Mouse (Mus musculus) adrenal gland, postnatal 10 days (tissue): ENCODE data around the gene Rcn1. TPM values are rescaled to one million over a fixed set of nuclear protein-coding genes. Genes with fewer than 3 reads are reported as not detected.

ENCODE experiments used
- DNase-seq: peaks from one replicate; pipeline ENCODE4 v3.0.0; 2021; ENCODE audit warnings: mixed read lengths
- total RNA-seq, 2 experiments: library from RNA; stranded (reverse); gene quantifications; 2 replicates each; pipeline ENCODE4 v1.2.3; 2021

Gene Rcn1
- total RNA-seq, 2 experiments from 2014 or later: 63.7 to 86.3 TPM

GRCm38 (mm10) chr2:105394375-105394774 lies 4.7 kb downstream of the Rcn1 start:
- DNase-seq: no peak

- DNase-seq: peak; percentile 31
These were observed 6.6 kb downstream of the Rcn1 start for GRCm38 (mm10) chr2:105392514-105392913.

- no peak for DNase-seq
These were observed 7.7 kb downstream of the Rcn1 start for GRCm38 (mm10) chr2:105391414-105391784.

- DNase-seq: no peak
These were observed 8.3 kb downstream of the Rcn1 start for GRCm38 (mm10) chr2:105390653-105391413.

- DNase-seq: no peak
These were observed 9.9 kb downstream of the Rcn1 start for GRCm38 (mm10) chr2:105389007-105389890.

GRCm38 (mm10) chr2:105386418-105386817 lies 12.7 kb downstream of the Rcn1 start:
- DNase-seq: no peak

- DNase-seq: no peak
These were observed 14.1 kb downstream of the Rcn1 start for GRCm38 (mm10) chr2:105384998-105385397.

- DNase-seq: no peak
These were observed 16.1 kb downstream of the Rcn1 start for GRCm38 (mm10) chr2:105383063-105383462.

- DNase-seq: no peak
These were observed 18.3 kb downstream of the Rcn1 start for GRCm38 (mm10) chr2:105380757-105381319.

GRCm38 (mm10) chr2:105379682-105380081 lies 19.4 kb downstream of the Rcn1 start:
- no peak for DNase-seq

- DNase-seq: no peak
These were observed 23.4 kb downstream of the Rcn1 start for GRCm38 (mm10) chr2:105375705-105376104.

- DNase-seq: no peak
These were observed 23.9 kb downstream of the Rcn1 start for GRCm38 (mm10) chr2:105375261-105375660.

- DNase-seq: no peak
These were observed 25.5 kb downstream of the Rcn1 start for GRCm38 (mm10) chr2:105373658-105374057.

GRCm38 (mm10) chr2:105372727-105373126 lies 26.4 kb downstream of the Rcn1 start:
- no peak for DNase-seq

GRCm38 (mm10) chr2:105372156-105372555 lies 27.0 kb downstream of the Rcn1 start:
- DNase-seq: no peak

GRCm38 (mm10) chr2:105370698-105371097 lies 28.4 kb downstream of the Rcn1 start:
- DNase-seq: no peak

- no peak for DNase-seq
These were observed 28.9 kb downstream of the Rcn1 start for GRCm38 (mm10) chr2:105370240-105370639.

GRCm38 (mm10) chr2:105367623-105368022 lies 31.5 kb downstream of the Rcn1 start:
- no peak for DNase-seq

GRCm38 (mm10) chr2:105358040-105358439 lies 41.1 kb downstream of the Rcn1 start:
- no peak for DNase-seq

GRCm38 (mm10) chr2:105356791-105357190 lies 42.3 kb downstream of the Rcn1 start:
- DNase-seq: no peak

- no peak for DNase-seq
These were observed 50.2 kb downstream of the Rcn1 start for GRCm38 (mm10) chr2:105348886-105349285.

GRCm38 (mm10) chr2:105339993-105340392 lies 59.1 kb downstream of the Rcn1 start:
- peak; percentile 10 for DNase-seq
